Mouse (Mus musculus) kidney, adult 18-20 months (tissue): Measurements from ENCODE around the gene Olfr287.

Experiments used
- DNase-seq: peaks from one replicate; pipeline ENCODE4 v3.0.0; 2021

The Olfr287 gene

GRCm38 (mm10) chr15:98167645-98168621 lies 52.9 kb downstream of the Olfr287 start:
- peak; percentile 48 for DNase-seq

GRCm38 (mm10) chr15:98166963-98167644 lies 53.8 kb downstream of the Olfr287 start, which contains the start of gene Ccdc184:
Gene Ccdc184, plus strand, starts transcription at chr15:98167158.
- DNase-seq = no peak

GRCm38 (mm10) chr15:98165525-98165924 lies 55.3 kb downstream of the Olfr287 start, which contains the start of gene Asb8:
Gene Asb8, minus strand, starts transcription at chr15:98165625.
- no peak for DNase-seq

- DNase-seq = no peak
Observed at GRCm38 (mm10) chr15:98162561-98162960, 58.3 kb downstream of the Olfr287 start.

- no peak for DNase-seq
Observed at GRCm38 (mm10) chr15:98161026-98161805, 59.6 kb downstream of the Olfr287 start.

- DNase-seq = no peak
Observed at GRCm38 (mm10) chr15:98157253-98157652, 63.6 kb downstream of the Olfr287 start.
